Mouse (Mus musculus): ENCODE results near the gene Capn9. TPM values are rescaled to one million over a fixed set of nuclear protein-coding genes. Genes with fewer than 3 reads are reported as not detected.

Capn9 gene
- polyA plus RNA-seq, 1 experiment from 2014 or later: not detected

- H3K36me3 ChIP-seq (ENCODE audit: control insufficient read depth, insufficient read depth, low read length): peaks cover 33% of the 10 kb centered on the region
- no peak for ATAC-seq (replicated peaks; ENCODE audit: insufficient number of reproducible peaks, low FRiP score, low TSS enrichment)
- 97% methylated on average over 5 of the region's 5 CpGs for WGBS (ENCODE audit: insufficient replicate concordance)
Measured at GRCm38 (mm10) chr8:124543272-124543671, 32.6 kb upstream of the Capn9 start.

GRCm38 (mm10) chr8:124546371-124546770 is 29.5 kb upstream of the Capn9 start:
- no peak overlapping the region for H3K4me2 ChIP-seq
- 77% methylated on average over 6 of the region's 6 CpGs for WGBS (ENCODE audit: insufficient replicate concordance)
- no peaks in the 10 kb centered on the region for H3K9me3 ChIP-seq (replicated peaks; ENCODE audit: control insufficient read depth, low read length)
- H3K4me3 ChIP-seq (ENCODE audit: low read depth, low read length): no peak overlapping the region
- ATAC-seq (replicated peaks; ENCODE audit: insufficient number of reproducible peaks, low FRiP score, low TSS enrichment): no peak
- H3K4me1 ChIP-seq (ENCODE audit: control insufficient read depth, insufficient read depth, low read length): no peaks in the 10 kb centered on the region
- H3K9ac ChIP-seq (ENCODE audit: low read depth, low read length): no peak overlapping the region
- no peaks in the 10 kb centered on the region for H3K27me3 ChIP-seq (ENCODE audit: control insufficient read depth, insufficient read depth, low read length)
- peaks cover 44% of the 10 kb centered on the region for H3K36me3 ChIP-seq (ENCODE audit: control insufficient read depth, insufficient read depth, low read length)
- no peak overlapping the region for H3K27ac ChIP-seq (ENCODE audit: low read depth, low read length)

More at GRCm38 (mm10) chr8:124543272-124543671, 32.6 kb upstream of the Capn9 start:
- Histone ChIP-seq H3K27ac (ENCODE audit: low read depth, low read length) (no peak overlapping the region), H3K9ac (ENCODE audit: low read depth, low read length) (no peak overlapping the region), H3K9me3 (replicated peaks; ENCODE audit: control insufficient read depth, low read length) (no peaks in the 10 kb centered on the region), H3K4me1 (ENCODE audit: control insufficient read depth, insufficient read depth, low read length) (no peaks in the 10 kb centered on the region), H3K4me3 (ENCODE audit: low read depth, low read length) (no peak overlapping the region), H3K4me2 (no peak overlapping the region), H3K27me3 (ENCODE audit: control insufficient read depth, insufficient read depth, low read length) (no peaks in the 10 kb centered on the region)

- no peak for ATAC-seq (replicated peaks; ENCODE audit: insufficient number of reproducible peaks, low FRiP score, low TSS enrichment)
- Histone ChIP-seq H3K4me1 (ENCODE audit: control insufficient read depth, insufficient read depth, low read length) (no peaks in the 10 kb centered on the region), H3K36me3 (ENCODE audit: control insufficient read depth, insufficient read depth, low read length) (peaks cover 46% of the 10 kb centered on the region), H3K4me3 (ENCODE audit: low read depth, low read length) (no peak overlapping the region), H3K9me3 (replicated peaks; ENCODE audit: control insufficient read depth, low read length) (no peaks in the 10 kb centered on the region), H3K27ac (ENCODE audit: low read depth, low read length) (no peak overlapping the region), H3K4me2 (no peak overlapping the region), H3K9ac (ENCODE audit: low read depth, low read length) (no peak overlapping the region), H3K27me3 (ENCODE audit: control insufficient read depth, insufficient read depth, low read length) (no peaks in the 10 kb centered on the region)
- WGBS (ENCODE audit: insufficient replicate concordance): 60% methylated on average over 7 of the region's 7 CpGs
Measured at GRCm38 (mm10) chr8:124546815-124547214, 29.1 kb upstream of the Capn9 start.

- no peak for ATAC-seq (replicated peaks; ENCODE audit: insufficient number of reproducible peaks, low FRiP score, low TSS enrichment)
- H3K4me1 ChIP-seq (ENCODE audit: control insufficient read depth, insufficient read depth, low read length): no peaks in the 10 kb centered on the region
- no peaks in the 10 kb centered on the region for H3K9me3 ChIP-seq (replicated peaks; ENCODE audit: control insufficient read depth, low read length)
- H3K27ac ChIP-seq (ENCODE audit: low read depth, low read length): no peak overlapping the region
- 48% methylated on average over 11 of the region's 11 CpGs for WGBS (ENCODE audit: insufficient replicate concordance)
- H3K36me3 ChIP-seq (ENCODE audit: control insufficient read depth, insufficient read depth, low read length): peaks cover 49% of the 10 kb centered on the region
- H3K4me2 ChIP-seq: no peak overlapping the region
- no peaks in the 10 kb centered on the region for H3K27me3 ChIP-seq (ENCODE audit: control insufficient read depth, insufficient read depth, low read length)
- H3K4me3 ChIP-seq (ENCODE audit: low read depth, low read length): no peak overlapping the region
- H3K9ac ChIP-seq (ENCODE audit: low read depth, low read length): no peak overlapping the region
Measured at GRCm38 (mm10) chr8:124547269-124547668, 28.6 kb upstream of the Capn9 start.

GRCm38 (mm10) chr8:124548187-124548586 is 27.7 kb upstream of the Capn9 start:
- Histone ChIP-seq H3K9ac (ENCODE audit: low read depth, low read length) (no peak overlapping the region), H3K36me3 (ENCODE audit: control insufficient read depth, insufficient read depth, low read length) (peaks cover 51% of the 10 kb centered on the region), H3K9me3 (replicated peaks; ENCODE audit: control insufficient read depth, low read length) (no peaks in the 10 kb centered on the region), H3K4me2 (no peak overlapping the region), H3K27me3 (ENCODE audit: control insufficient read depth, insufficient read depth, low read length) (no peaks in the 10 kb centered on the region), H3K27ac (ENCODE audit: low read depth, low read length) (no peak overlapping the region), H3K4me1 (ENCODE audit: control insufficient read depth, insufficient read depth, low read length) (no peaks in the 10 kb centered on the region), H3K4me3 (ENCODE audit: low read depth, low read length) (no peak overlapping the region)
- 70% methylated on average over 1 of the region's 1 CpGs for WGBS (ENCODE audit: insufficient replicate concordance)
- ATAC-seq (replicated peaks; ENCODE audit: insufficient number of reproducible peaks, low FRiP score, low TSS enrichment): no peak

- H3K4me1 ChIP-seq (ENCODE audit: control insufficient read depth, insufficient read depth, low read length): no peaks in the 10 kb centered on the region
- no peaks in the 10 kb centered on the region for H3K27me3 ChIP-seq (ENCODE audit: control insufficient read depth, insufficient read depth, low read length)
Measured at GRCm38 (mm10) chr8:124551011-124551661, 24.8 kb upstream of the Capn9 start.

GRCm38 (mm10) chr8:124555113-124555750 is 20.7 kb upstream of the Capn9 start:
- Histone ChIP-seq H3K9ac (ENCODE audit: low read depth, low read length) (no peak overlapping the region), H3K36me3 (ENCODE audit: control insufficient read depth, insufficient read depth, low read length) (peaks cover 13% of the 10 kb centered on the region), H3K4me1 (ENCODE audit: control insufficient read depth, insufficient read depth, low read length) (peaks cover 3% of the 10 kb centered on the region; the same call in 1 of the 2 replicates), H3K9me3 (replicated peaks; ENCODE audit: control insufficient read depth, low read length) (no peaks in the 10 kb centered on the region), H3K27ac (ENCODE audit: low read depth, low read length) (no peak overlapping the region), H3K4me3 (ENCODE audit: low read depth, low read length) (no peak overlapping the region), H3K4me2 (no peak overlapping the region), H3K27me3 (ENCODE audit: control insufficient read depth, insufficient read depth, low read length) (no peaks in the 10 kb centered on the region; the same call in 1 of the 2 replicates)
- 84% methylated on average over 7 of the region's 7 CpGs for WGBS (ENCODE audit: insufficient replicate concordance)
- no peak for ATAC-seq (replicated peaks; ENCODE audit: insufficient number of reproducible peaks, low FRiP score, low TSS enrichment)

More at GRCm38 (mm10) chr8:124551011-124551661, 24.8 kb upstream of the Capn9 start:
- Histone ChIP-seq H3K27ac (ENCODE audit: low read depth, low read length) (no peak overlapping the region), H3K4me2 (no peak overlapping the region), H3K9me3 (replicated peaks; ENCODE audit: control insufficient read depth, low read length) (no peaks in the 10 kb centered on the region), H3K9ac (ENCODE audit: low read depth, low read length) (no peak overlapping the region), H3K4me3 (ENCODE audit: low read depth, low read length) (no peak overlapping the region), H3K36me3 (ENCODE audit: control insufficient read depth, insufficient read depth, low read length) (peaks cover 27% of the 10 kb centered on the region)
- ATAC-seq (replicated peaks; ENCODE audit: insufficient number of reproducible peaks, low FRiP score, low TSS enrichment): no peak
- WGBS (ENCODE audit: insufficient replicate concordance): 91% methylated on average over 15 of the region's 15 CpGs

GRCm38 (mm10) chr8:124556164-124556563 is 19.7 kb upstream of the Capn9 start:
- WGBS (ENCODE audit: insufficient replicate concordance): 66% methylated on average over 7 of the region's 7 CpGs

More at GRCm38 (mm10) chr8:124556164-124556563, 19.7 kb upstream of the Capn9 start:
- Histone ChIP-seq H3K9ac (ENCODE audit: low read depth, low read length) (peak overlapping the region; percentile 46), H3K36me3 (ENCODE audit: control insufficient read depth, insufficient read depth, low read length) (peaks cover 8% of the 10 kb centered on the region), H3K4me1 (ENCODE audit: control insufficient read depth, insufficient read depth, low read length) (peaks cover 3% of the 10 kb centered on the region; the same call in 1 of the 2 replicates), H3K4me2 (no peak overlapping the region), H3K9me3 (replicated peaks; ENCODE audit: control insufficient read depth, low read length) (no peaks in the 10 kb centered on the region), H3K4me3 (ENCODE audit: low read depth, low read length) (no peak overlapping the region), H3K27ac (ENCODE audit: low read depth, low read length) (no peak overlapping the region), H3K27me3 (ENCODE audit: control insufficient read depth, insufficient read depth, low read length) (no peaks in the 10 kb centered on the region; the same call in 1 of the 2 replicates)
- ATAC-seq (replicated peaks; ENCODE audit: insufficient number of reproducible peaks, low FRiP score, low TSS enrichment): no peak
